Comparison of ENCODE assay signal across 8 mouse cellular contexts in genomic region chr15:6873807-6874600, GRCm38 (mm10). TPM values are rescaled to one million over a fixed set of nuclear protein-coding genes. Genes with fewer than 3 reads are reported as not detected.
A peak's percentile ranks its signal among the peaks of the same experiment; 100 is the strongest.
DNase-seq lines count a peak whose midpoint lies in the region; ATAC-seq lines count a peak whose summit lies in the region.

No protein-coding gene starts in this region.

- peak; percentile 14 to 25 for DNase-seq in cerebellum, postnatal 25 days
- DNase-seq in cerebellum, adult 11-12 months = no peak
- DNase-seq in lung, postnatal 10 days = peak; percentile 83
- peak; percentile 65 for DNase-seq in skeletal muscle tissue, adult 2 months (ENCODE audit: low read depth, low spot score)
- no peak for DNase-seq in right cerebral cortex, postnatal 10 days (ENCODE audit: low spot score in 2 of 2)

- no peak for ATAC-seq in embryonic facial prominence, embryonic 12.5 days (ENCODE audit: insufficient number of reproducible peaks, insufficient read depth, low FRiP score, low TSS enrichment)
- peak; percentile 57; the same call in 1 of the 2 replicates for ATAC-seq in heart, embryonic 12.5 days (ENCODE audit: insufficient number of reproducible peaks, low FRiP score)
- peak; percentile 57; the same call in 1 of the 2 replicates for ATAC-seq in kidney, embryonic 14.5 days (ENCODE audit: low FRiP score, low TSS enrichment)

- no peaks in the 10 kb centered on the region for H3K36me3 ChIP-seq in embryonic facial prominence, embryonic 12.5 days
- no peaks in the 10 kb centered on the region for H3K36me3 ChIP-seq in heart, embryonic 12.5 days
- H3K36me3 ChIP-seq in kidney, embryonic 14.5 days (ENCODE audit: control insufficient read depth, insufficient read depth, low read length) = no peaks in the 10 kb centered on the region

- peak overlapping the region; percentile 90 for H3K4me2 ChIP-seq in embryonic facial prominence, embryonic 12.5 days (replicated peaks)
- H3K4me2 ChIP-seq in heart, embryonic 12.5 days = peak overlapping the region; percentile 94
- peak overlapping the region; percentile 68 for H3K4me2 ChIP-seq in kidney, embryonic 14.5 days (replicated peaks; ENCODE audit: low read depth, low read length)

- peak overlapping the region; percentile 28; the same call in 1 of the 2 replicates for H3K9ac ChIP-seq in embryonic facial prominence, embryonic 12.5 days
- peak overlapping the region; percentile 72 for H3K9ac ChIP-seq in heart, embryonic 12.5 days
- peak overlapping the region; percentile 42; the same call in 1 of the 2 replicates for H3K9ac ChIP-seq in kidney, embryonic 14.5 days (ENCODE audit: low read depth, low read length)

- peak overlapping the region; percentile 46 for H3K4me3 ChIP-seq in embryonic facial prominence, embryonic 12.5 days
- H3K4me3 ChIP-seq in heart, embryonic 12.5 days = peak overlapping the region; percentile 62
- peak overlapping the region; percentile 47 for H3K4me3 ChIP-seq in kidney, embryonic 14.5 days (ENCODE audit: low read length)

- peaks cover 6% of the 10 kb centered on the region; the same call in 1 of the 2 replicates for H3K4me1 ChIP-seq in embryonic facial prominence, embryonic 12.5 days
- peaks cover 5% of the 10 kb centered on the region; the same call in 1 of the 2 replicates for H3K4me1 ChIP-seq in heart, embryonic 12.5 days (replicated peaks)
- peaks cover 4% of the 10 kb centered on the region for H3K4me1 ChIP-seq in kidney, embryonic 14.5 days (ENCODE audit: control insufficient read depth, insufficient read depth, low read length)

- H3K27me3 ChIP-seq in embryonic facial prominence, embryonic 12.5 days = peaks cover 31% of the 10 kb centered on the region
- H3K27me3 ChIP-seq in heart, embryonic 12.5 days (replicated peaks) = no peaks in the 10 kb centered on the region
- H3K27me3 ChIP-seq in kidney, embryonic 14.5 days (ENCODE audit: control insufficient read depth, insufficient read depth, low read length) = peaks cover 6% of the 10 kb centered on the region; the same call in 1 of the 2 replicates

- H3K9me3 ChIP-seq in embryonic facial prominence, embryonic 12.5 days = no peaks in the 10 kb centered on the region
- H3K9me3 ChIP-seq in heart, embryonic 12.5 days (replicated peaks) = no peaks in the 10 kb centered on the region
- no peaks in the 10 kb centered on the region for H3K9me3 ChIP-seq in kidney, embryonic 14.5 days (ENCODE audit: control insufficient read depth, low read length)

- H3K27ac ChIP-seq in embryonic facial prominence, embryonic 12.5 days = no peak overlapping the region
- H3K27ac ChIP-seq in heart, embryonic 12.5 days (ENCODE audit: poor library complexity, severe bottlenecking) = no peak overlapping the region
- H3K27ac ChIP-seq in kidney, embryonic 14.5 days (ENCODE audit: low read depth, low read length) = no peak overlapping the region

- WGBS in embryonic facial prominence, embryonic 12.5 days = 1% methylated on average over 52 of the region's 52 CpGs
- 1% methylated on average over 52 of the region's 52 CpGs for WGBS in heart, embryonic 12.5 days
- WGBS in kidney, embryonic 14.5 days = 1% methylated on average over 52 of the region's 52 CpGs

RNA-seq across cellular contexts. Expression of gene Osmr, which starts 0.8 kb away (rescaled TPM):
- polyA plus RNA-seq in embryonic facial prominence, embryonic 12.5 days (2016; fragmentation: Nextera tagmentation; extraction: Ambion mirVana) = 0.20 and 0.32 TPM in 2 replicates
- 2.0 and 2.1 TPM in 2 replicates for polyA plus RNA-seq in heart, embryonic 12.5 days (2016; fragmentation: Nextera tagmentation; extraction: Ambion mirVana)
- 0.60 and 1.6 TPM in 2 replicates for polyA plus RNA-seq in kidney, embryonic 14.5 days (2014; fragmentation: Nextera tagmentation; extraction: Ambion mirVana)

Comparison
In these comparisons a context has a peak if more than half of its experiments do, and no peak if none do; other contexts are left out.
1. DNase-seq: peak in cerebellum, postnatal 25 days (2 of 2), lung, postnatal 10 days (single experiment) and skeletal muscle tissue, adult 2 months (single experiment); none in cerebellum, adult 11-12 months (single experiment) and right cerebral cortex, postnatal 10 days (0 of 2).
2. Peak in every context shown above with its lines, with median percentiles within 50 percentile points of each other: H3K4me2 ChIP-seq, H3K4me3 ChIP-seq and H3K9ac ChIP-seq.